Mouse (Mus musculus) bone marrow, adult 2 months (tissue): ENCODE measurements around the gene Nr3c2.

Experiments
- CTCF ChIP-seq: fragments of 200-500 bp; IDR thresholded peaks from 2 replicates; pipeline ENCODE4 v1.5.1; 2011; ENCODE audit warnings: low read length, control low read depth; ENCODE audit not compliant: control insufficient read depth, insufficient read depth
- POLR2A ChIP-seq: fragments of 200-500 bp; IDR thresholded peaks from 2 replicates; pipeline ENCODE4 v1.6.1; 2011; ENCODE audit warnings: low read depth, mild to moderate bottlenecking, control low read depth, low read length, borderline replicate concordance; ENCODE audit not compliant: control insufficient read depth

DNA sequence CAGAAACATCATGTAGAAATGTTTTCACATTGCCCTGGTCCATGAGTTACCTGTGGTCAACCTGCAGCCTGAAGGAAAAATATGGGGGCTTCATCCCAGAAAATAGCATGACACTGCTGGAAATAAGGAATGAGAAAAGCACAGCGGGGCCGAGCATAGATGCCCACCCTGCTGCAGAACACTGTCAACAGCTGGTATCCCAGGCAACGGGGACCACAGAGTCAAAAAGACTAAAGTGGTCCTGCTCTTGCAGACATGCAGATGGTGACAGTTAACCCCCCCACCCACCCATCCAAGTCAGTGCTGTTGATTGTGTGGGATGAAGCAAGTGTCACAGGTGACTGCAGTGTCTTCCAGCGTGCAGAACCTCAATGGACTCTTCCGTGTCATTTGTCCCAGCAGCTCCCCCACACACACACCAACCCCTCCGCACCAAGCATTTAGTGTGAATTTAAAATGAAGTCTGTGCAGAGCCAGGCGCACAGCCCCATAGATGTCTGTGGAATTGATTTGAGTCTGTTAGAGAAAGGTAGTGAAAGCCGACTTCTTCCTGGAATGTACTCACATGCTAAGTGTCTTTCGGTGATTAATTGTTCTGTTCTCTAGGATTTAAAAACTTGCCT, 287.8 kb downstream of the Nr3c2 start:
- TF ChIP-seq CTCF (no peak), POLR2A (no peak)
